Mouse (Mus musculus) cerebellum, adult 2 months (tissue): ENCODE data around the gene Tesk2. TPM values are rescaled to one million over a fixed set of nuclear protein-coding genes. Genes with fewer than 3 reads are reported as not detected.

ENCODE experiments used
- DNase-seq, 2 experiments: peaks; one replicate each; pipeline ENCODE4 v3.0.0; 2021
- H3K27ac ChIP-seq: fragments of 200-500 bp; 2 replicates; pipeline ENCODE4 v1.5.1; 2012; ENCODE audit warnings: low read length, control low read depth, inconsistent platforms; ENCODE audit not compliant: insufficient read depth
- H3K27me3 ChIP-seq: fragments of 200-500 bp; 2 replicates; pipeline ENCODE4 v1.6.1; 2012; ENCODE audit warnings: inconsistent platforms, mild to moderate bottlenecking, low read length, moderate library complexity; ENCODE audit not compliant: control insufficient read depth, insufficient read depth
- H3K4me1 ChIP-seq: fragments of 200-500 bp; 2 replicates; pipeline ENCODE4 v1.6.1; 2011; ENCODE audit warnings: low read length; ENCODE audit not compliant: control insufficient read depth, insufficient read depth
- H3K4me3 ChIP-seq: fragments of 200-500 bp; replicated peaks from 2 replicates; pipeline ENCODE3; 2011; ENCODE audit warnings: mild to moderate bottlenecking, low read depth, low read length, control low read depth; ENCODE audit not compliant: insufficient read depth
- CTCF ChIP-seq: fragments of 200-500 bp; IDR thresholded peaks from 2 replicates; pipeline ENCODE4 v1.5.1; 2011; ENCODE audit warnings: low read depth, mild to moderate bottlenecking, control low read depth, low read length, moderate library complexity, borderline replicate concordance; ENCODE audit not compliant: insufficient read depth
- POLR2A ChIP-seq: fragments of 200-500 bp; IDR thresholded peaks from 2 replicates; pipeline ENCODE4 v1.6.1; 2011; ENCODE audit warnings: low read length, control low read depth, borderline replicate concordance; ENCODE audit not compliant: insufficient read depth
- WGBS: fragments of 180-500 bp; shearing (Covaris S2); methylation state at CpG from one replicate; pipeline ENCODE4 v1.1.7; 2018; 5-methylcytosine and 5-hydroxymethylcytosine counted together
- polyA plus RNA-seq: library from polyadenylated mRNA; depleted of rRNA; stranded (reverse); fragments of >200 nt; gene quantifications from 2 replicates; pipeline ENCODE4 v1.2.3, GENCODE M21; 2012

Gene Tesk2
- polyA plus RNA-seq, 1 experiment, result 10.0 TPM

- Histone ChIP-seq H3K27ac (no peak overlapping the region), H3K4me1 (no peaks in the 10 kb centered on the region), H3K4me3 (no peak overlapping the region), H3K27me3 (no peaks in the 10 kb centered on the region; the same call in 1 of the 2 replicates)
- TF ChIP-seq CTCF (no peak), POLR2A (no peak)
- no peak for DNase-seq
- 82% methylated on average over 2 of the region's 2 CpGs for WGBS
Observed at GRCm38 (mm10) chr4:116780541-116780940, 59.8 kb downstream of the Tesk2 start.

GRCm38 (mm10) chr4:116781366-116781765, 60.6 kb downstream of the Tesk2 start:
- Histone ChIP-seq H3K27me3 (no peaks in the 10 kb centered on the region; the same call in 1 of the 2 replicates), H3K4me1 (no peaks in the 10 kb centered on the region), H3K4me3 (no peak overlapping the region), H3K27ac (no peak overlapping the region; the same call in 1 of the 2 replicates)
- WGBS, result 28% methylated on average over 2 of the region's 2 CpGs
- no peak for TF ChIP-seq POLR2A
- no peak for TF ChIP-seq CTCF
- DNase-seq, result no peak

GRCm38 (mm10) chr4:116782171-116782570, 61.4 kb downstream of the Tesk2 start:
- H3K27me3 ChIP-seq, result no peaks in the 10 kb centered on the region; the same call in 1 of the 2 replicates
- TF ChIP-seq POLR2A (no peak), CTCF (no peak)
- H3K4me3 ChIP-seq, result no peak overlapping the region
- H3K27ac ChIP-seq, result no peak overlapping the region
- H3K4me1 ChIP-seq, result no peaks in the 10 kb centered on the region
- peak in 1 of 2 experiments; percentile 26 for DNase-seq
- whole genome bisulfite sequencing, result 34% methylated on average over 8 of the region's 8 CpGs

GRCm38 (mm10) chr4:116786587-116786986, 65.8 kb downstream of the Tesk2 start:
- WGBS, result 100% methylated on average over 1 of the region's 1 CpGs
- DNase-seq, result no peak
- Histone ChIP-seq H3K27me3 (no peaks in the 10 kb centered on the region; the same call in 1 of the 2 replicates), H3K27ac (no peak overlapping the region), H3K4me3 (no peak overlapping the region), H3K4me1 (no peaks in the 10 kb centered on the region; the same call in 1 of the 2 replicates)
- TF ChIP-seq CTCF (no peak), POLR2A (no peak)

- DNase-seq, result no peak
- Histone ChIP-seq H3K27ac (no peak overlapping the region), H3K4me3 (no peak overlapping the region), H3K4me1 (no peaks in the 10 kb centered on the region; the same call in 1 of the 2 replicates), H3K27me3 (no peaks in the 10 kb centered on the region)
- 46% methylated on average over 7 of the region's 7 CpGs for WGBS
- TF ChIP-seq CTCF (no peak), POLR2A (no peak)
Observed at GRCm38 (mm10) chr4:116787985-116788760, 67.4 kb downstream of the Tesk2 start.

- TF ChIP-seq POLR2A (no peak), CTCF (peak; percentile 67)
- H3K4me3 ChIP-seq, result no peak overlapping the region
- peak; percentile 74 to 82 for DNase-seq
- no peaks in the 10 kb centered on the region for H3K27me3 ChIP-seq
- 9% methylated on average over 3 of the region's 3 CpGs for WGBS
- no peaks in the 10 kb centered on the region; the same call in 1 of the 2 replicates for H3K4me1 ChIP-seq
- H3K27ac ChIP-seq, result no peak overlapping the region
Observed at GRCm38 (mm10) chr4:116788956-116789355, 68.2 kb downstream of the Tesk2 start.

GRCm38 (mm10) chr4:116792453-116792852, 71.7 kb downstream of the Tesk2 start:
- H3K27me3 ChIP-seq, result no peaks in the 10 kb centered on the region

GRCm38 (mm10) chr4:116794273-116794672, 73.5 kb downstream of the Tesk2 start:
- DNase-seq, result no peak
- H3K27me3 ChIP-seq, result no peaks in the 10 kb centered on the region
- no peak overlapping the region for H3K4me3 ChIP-seq
- TF ChIP-seq CTCF (no peak), POLR2A (no peak)
- H3K4me1 ChIP-seq, result no peaks in the 10 kb centered on the region
- WGBS, result 73% methylated on average over 2 of the region's 2 CpGs
- H3K27ac ChIP-seq, result no peak overlapping the region

More at GRCm38 (mm10) chr4:116792453-116792852, 71.7 kb downstream of the Tesk2 start:
- Histone ChIP-seq H3K27ac (no peak overlapping the region), H3K4me3 (no peak overlapping the region), H3K4me1 (no peaks in the 10 kb centered on the region; the same call in 1 of the 2 replicates)
- no peak for TF ChIP-seq POLR2A
- TF ChIP-seq CTCF, result no peak
- no peak for DNase-seq
- WGBS, result 89% methylated on average over 8 of the region's 8 CpGs
